Comparison of ENCODE assay signal across 19 mouse cellular contexts in genomic region chr6:18153031-18153430, GRCm38 (mm10). TPM values are rescaled to one million over a fixed set of nuclear protein-coding genes. Genes with fewer than 3 reads are reported as not detected.
A peak's percentile ranks its signal among the peaks of the same experiment; 100 is the strongest.
DNase-seq lines count a peak whose midpoint lies in the region; ATAC-seq and TF ChIP-seq lines count a peak whose summit lies in the region.
"Had no signal": no experiment of that assay in that cellular context is flagged by ENCODE, and none has a peak within 500 bp of the region (broad histone marks: within the 10 kb centered on the region; RNA-seq: fewer than 3 reads in every experiment).

No protein-coding gene starts in this region.

- WGBS in kidney, adult 2 months = 49% methylated on average over 4 of the region's 4 CpGs
- 77% methylated on average over 4 of the region's 4 CpGs for WGBS in kidney, embryonic 14.5 days

- H3K4me1 ChIP-seq in kidney, adult 2 months (ENCODE audit: control insufficient read depth, insufficient read depth, low read length) = no peaks in the 10 kb centered on the region
- no peaks in the 10 kb centered on the region for H3K4me1 ChIP-seq in kidney, embryonic 14.5 days (ENCODE audit: control insufficient read depth, insufficient read depth, low read length)
- H3K4me1 ChIP-seq: midbrain, embryonic 10.5 days had no signal

- no peak overlapping the region for H3K4me3 ChIP-seq in kidney, adult 2 months (ENCODE audit: insufficient read depth, low read depth, low read length)
- H3K4me3 ChIP-seq in kidney, embryonic 14.5 days (ENCODE audit: low read length) = no peak overlapping the region
- H3K4me3 ChIP-seq: midbrain, embryonic 10.5 days; myocyte had no signal

- H3K27ac ChIP-seq in kidney, adult 2 months (ENCODE audit: insufficient read depth, low read depth, low read length) = no peak overlapping the region
- no peak overlapping the region for H3K27ac ChIP-seq in kidney, embryonic 14.5 days (ENCODE audit: low read depth, low read length)
- H3K27ac ChIP-seq: liver, embryonic 14.5 days; midbrain, embryonic 10.5 days had no signal

- TF ChIP-seq CTCF in kidney, adult 2 months (conservative IDR thresholded peaks at IDR 0.05; ENCODE audit: insufficient read depth, insufficient read length, low read depth, low read length) = no peak

- ATAC-seq in kidney, embryonic 14.5 days (ENCODE audit: low FRiP score, low TSS enrichment) = no peak

- intact Hi-C loops in heart, postnatal 10 days (cut with DNase I) = loop anchor here (10.0 kb wide), 1 partner anchor 222 kb away; no protein-coding TSS in a partner anchor

- H3K27me3 ChIP-seq in kidney, adult 2 months (replicated peaks; ENCODE audit: control insufficient read depth, insufficient read depth, low read length) = no peaks in the 10 kb centered on the region
- H3K27me3 ChIP-seq in kidney, embryonic 14.5 days (ENCODE audit: control insufficient read depth, insufficient read depth, low read length) = no peaks in the 10 kb centered on the region

- DNase-seq in cerebellum, postnatal 14 days = peak; percentile 59 to 70
- no peak for DNase-seq in cerebellum, adult 18-20 months
- DNase-seq in kidney, adult 2 months = peak; percentile 52
- DNase-seq in 3T3-L1 (ENCODE audit: low read depth, low spot score) (peak; percentile 11), MN1 (ENCODE audit: low spot score) (no peak)
- peak; percentile 65 to 72 for DNase-seq in heart, postnatal 10 days
- no peak for DNase-seq in spleen, adult 12 weeks (ENCODE audit: low spot score)
- DNase-seq: cerebellum, adult 8-10 months; kidney, postnatal 10 days; right cerebral cortex, postnatal 14 days had no signal

- no peak overlapping the region for H3K4me2 ChIP-seq in kidney, embryonic 14.5 days (replicated peaks; ENCODE audit: low read depth, low read length)

- no peak overlapping the region for H3K9ac ChIP-seq in kidney, embryonic 14.5 days (ENCODE audit: low read depth, low read length)
- H3K9ac ChIP-seq: liver, embryonic 14.5 days had no signal

- no peak for TF ChIP-seq POLR2A in kidney, adult 2 months (IDR thresholded peaks at IDR 0.05; ENCODE audit: low read depth, low read length)

- no peaks in the 10 kb centered on the region for H3K36me3 ChIP-seq in kidney, adult 2 months (ENCODE audit: control insufficient read depth, insufficient read depth, low read length)
- no peaks in the 10 kb centered on the region for H3K36me3 ChIP-seq in kidney, embryonic 14.5 days (ENCODE audit: control insufficient read depth, insufficient read depth, low read length)
- H3K36me3 ChIP-seq: midbrain, embryonic 10.5 days had no signal

- no peaks in the 10 kb centered on the region for H3K9me3 ChIP-seq in kidney, embryonic 14.5 days (ENCODE audit: control insufficient read depth, low read length)
- H3K9me3 ChIP-seq: midbrain, embryonic 10.5 days had no signal

RNA-seq across cellular contexts. Expression of gene Cftr, which starts 17.5 kb away (rescaled TPM):
- polyA plus RNA-seq in kidney, adult 2 months (2012; rRNA removed) = 0.62 and 0.72 TPM in 2 replicates
- 2.9 and 4.7 TPM in 2 replicates for polyA plus RNA-seq in kidney, embryonic 14.5 days (2014; fragmentation: Nextera tagmentation; extraction: Ambion mirVana)
- under 1 TPM; 0.14 to 0.50 TPM for total RNA-seq in heart, postnatal 10 days (2021)
- polyA plus RNA-seq: C2C12, myocyte had no signal

RNA-seq across cellular contexts. Expression of gene Asz1, which starts 44.2 kb away (rescaled TPM):
- not detected in 2 replicates for polyA plus RNA-seq in kidney, adult 2 months (2012; rRNA removed)
- not detected in 2 replicates for polyA plus RNA-seq in kidney, embryonic 14.5 days (2014; fragmentation: Nextera tagmentation; extraction: Ambion mirVana)
- not detected for total RNA-seq in heart, postnatal 10 days (2021)
- total RNA-seq: layer of hippocampus, postnatal 14 days had no signal
- polyA plus RNA-seq: C2C12; frontal cortex, adult 2 months; heart, embryonic 14.5 days; limb, embryonic 11.5 days; liver, embryonic 14.5 days; midbrain, embryonic 10.5 days; myocyte had no signal

Comparison
In these comparisons a context has a peak if more than half of its experiments do, and no peak if none do; other contexts are left out.
1. DNase-seq: peak in cerebellum, postnatal 14 days (2 of 2), kidney, adult 2 months (single experiment), 3T3-L1 (single experiment) and heart, postnatal 10 days (2 of 2); none in cerebellum, adult 18-20 months (0 of 2), spleen, adult 12 weeks (single experiment) and MN1 (single experiment).